Mouse (Mus musculus) MEL (cell line): ENCODE measurements at regions not wholly inside any gene's neighbourhood (a gene's known extent, or its start where the extent isn't known, plus 50 kb on each side); places are given as distances from the start of the nearest gene placed in this dataset.

Experiments
- CHD1 ChIP-seq: IDR thresholded peaks from 2 replicates; pipeline ENCODE4 v1.6.1; 2012; ENCODE audit warnings: low read depth, mild to moderate bottlenecking, inconsistent platforms, low read length, improper control_type of control experiment
- CTCF ChIP-seq, 3 experiments: IDR thresholded peaks in 2 of 3; conservative IDR thresholded peaks in 1 of 3; 2 replicates each; pipeline ENCODE4 v1.5.1; 2011 to 2012; ENCODE audit warnings: low read length in 3 of 3, low read depth in 2 of 3, mild to moderate bottlenecking in 2 of 3, improper control_type of control experiment in 1 of 3, inconsistent platforms in 1 of 3, mixed read lengths in 1 of 3, moderate library complexity in 1 of 3; ENCODE audit not compliant: control insufficient read depth in 1 of 3, insufficient read depth in 1 of 3, poor library complexity in 1 of 3, severe bottlenecking in 1 of 3
- GABPA ChIP-seq: IDR thresholded peaks from 2 replicates; pipeline ENCODE4 v1.6.1; 2012; ENCODE audit warnings: low read depth, mild to moderate bottlenecking, inconsistent platforms, low read length, improper control_type of control experiment, moderate library complexity
- GATA1 ChIP-seq: IDR thresholded peaks from 2 replicates; pipeline ENCODE4 v1.6.1; 2011; ENCODE audit warnings: low read depth, low read length, improper control_type of control experiment
- MEF2A ChIP-seq: IDR thresholded peaks from 2 replicates; pipeline ENCODE4 v1.6.1; 2014; ENCODE audit warnings: low read depth, mild to moderate bottlenecking, inconsistent platforms, low read length, improper control_type of control experiment; ENCODE audit not compliant: poor library complexity, insufficient replicate concordance, severe bottlenecking; ENCODE audit errors: extremely low read depth
- POLR2A ChIP-seq, 2 experiments: IDR thresholded peaks; 2 replicates each; pipeline ENCODE4 v1.6.1; 2011 to 2012; ENCODE audit warnings: low read length in 2 of 2, mild to moderate bottlenecking in 2 of 2, control low read depth in 1 of 2, improper control_type of control experiment in 1 of 2, low read depth in 1 of 2, moderate library complexity in 1 of 2; ENCODE audit not compliant: control insufficient read depth in 1 of 2, insufficient read depth in 1 of 2, poor library complexity in 1 of 2
- USF1 ChIP-seq: IDR thresholded peaks from 2 replicates; pipeline ENCODE4 v1.6.1; 2014; ENCODE audit warnings: low read depth, mild to moderate bottlenecking, inconsistent platforms, low read length, improper control_type of control experiment, moderate library complexity

DNA sequence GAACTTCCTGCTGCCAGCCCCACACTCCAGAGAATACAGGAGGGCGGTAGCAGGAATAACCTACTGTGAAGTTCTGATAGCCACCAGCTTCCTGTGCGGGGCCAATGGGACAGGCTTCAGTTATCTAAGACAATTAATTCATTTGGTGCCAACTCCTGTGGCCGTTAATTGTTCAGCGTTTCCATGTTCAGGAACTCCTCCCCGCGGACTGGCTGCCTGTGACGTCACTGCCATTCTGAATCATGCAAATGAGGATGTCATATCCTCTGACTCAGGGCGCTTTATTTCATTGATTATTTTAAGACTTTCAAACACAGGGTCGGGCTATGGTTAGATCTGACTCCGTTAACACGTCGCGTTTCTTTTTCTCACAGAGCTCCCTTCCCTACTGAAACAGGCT, 225.8 kb upstream of the N6amt1 start:
- TF ChIP-seq POLR2A (IDR thresholded peaks at IDR 0.05; ENCODE audit: control insufficient read depth in 1 of 2, insufficient read depth in 1 of 2, low read depth in 1 of 2, low read length in 2 of 2, poor library complexity in 1 of 2) = no peak
- TF ChIP-seq CHD1 = no peak
- TF ChIP-seq MEF2A = no peak
- TF ChIP-seq GABPA = no peak
- TF ChIP-seq CTCF (IDR thresholded peaks at IDR 0.05 in 2 of 3, conservative IDR thresholded peaks at IDR 0.05 in 1 of 3; ENCODE audit: control insufficient read depth in 1 of 3, insufficient read depth in 1 of 3, low read depth in 2 of 3, low read length in 3 of 3, poor library complexity in 1 of 3, severe bottlenecking in 1 of 3) = no peak
- no peak for TF ChIP-seq GATA1
- no peak for TF ChIP-seq USF1
